Mouse (Mus musculus) lung, postnatal 4 days (tissue): ENCODE measurements around the gene Fam107a.

Experiments used
- DNase-seq, 2 experiments: peaks; one replicate each; pipeline ENCODE4 v3.0.0; 2021

Gene Fam107a

DNA sequence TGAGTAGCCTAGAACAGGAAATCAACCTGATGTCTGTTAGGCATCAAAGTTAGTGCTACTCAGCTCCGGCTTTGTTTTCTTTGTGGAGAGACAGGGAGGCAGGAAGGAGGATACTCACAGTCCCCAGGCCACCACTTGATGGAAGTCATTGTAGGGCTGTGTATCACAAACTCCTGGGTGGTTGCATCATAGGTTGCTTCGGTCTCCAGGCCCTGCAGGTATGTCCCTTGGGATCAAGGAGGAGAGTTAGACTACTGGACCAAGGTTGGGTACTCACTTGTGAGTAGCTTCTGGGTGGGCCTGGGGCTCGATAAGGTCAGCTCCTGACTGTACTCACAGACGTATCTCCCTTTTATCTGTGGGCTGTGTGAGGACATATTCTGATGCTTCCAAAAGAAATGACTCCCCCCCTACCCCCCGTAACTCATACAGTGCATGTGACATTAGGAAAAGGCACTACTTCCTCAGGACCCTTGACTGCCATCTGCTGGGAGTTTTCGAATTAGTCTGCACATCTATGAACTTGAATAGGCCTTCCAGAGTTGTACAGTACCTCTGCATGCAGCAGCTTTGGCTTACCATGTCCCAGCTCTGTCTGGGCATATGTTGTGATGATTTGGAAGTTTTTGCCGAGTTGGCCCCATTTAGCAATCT lies 62.6 kb downstream of the Fam107a start:
- DNase-seq, result peak in 1 of 2 experiments; percentile 74

DNA sequence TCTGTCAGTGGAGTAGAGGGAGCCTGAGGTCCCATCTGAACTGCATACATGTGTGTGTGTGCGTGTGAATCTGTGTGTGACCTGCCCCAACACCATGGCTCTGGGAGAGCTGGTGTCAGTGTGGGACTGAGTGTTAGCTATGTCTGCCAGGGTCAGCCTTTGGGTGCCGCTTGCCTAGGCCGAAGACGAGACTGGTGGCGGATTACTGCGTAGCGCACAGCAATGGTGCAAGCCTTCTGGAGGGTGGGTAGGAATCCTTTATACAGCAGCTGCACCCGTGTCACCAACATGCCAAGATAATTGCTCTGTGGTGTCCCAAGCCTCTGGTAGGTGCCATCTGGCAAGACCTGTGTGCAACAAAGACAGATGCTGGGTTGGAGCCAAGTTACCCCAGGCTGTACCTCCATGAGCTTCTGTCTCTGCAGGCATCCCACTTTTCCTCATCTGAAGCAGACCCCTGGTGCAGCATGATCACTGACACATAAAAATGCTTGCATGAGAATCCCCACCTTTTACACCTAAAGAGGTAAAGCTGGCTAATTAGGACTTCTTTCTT lies 66.4 kb downstream of the Fam107a start:
- DNase-seq, result no peak

DNA sequence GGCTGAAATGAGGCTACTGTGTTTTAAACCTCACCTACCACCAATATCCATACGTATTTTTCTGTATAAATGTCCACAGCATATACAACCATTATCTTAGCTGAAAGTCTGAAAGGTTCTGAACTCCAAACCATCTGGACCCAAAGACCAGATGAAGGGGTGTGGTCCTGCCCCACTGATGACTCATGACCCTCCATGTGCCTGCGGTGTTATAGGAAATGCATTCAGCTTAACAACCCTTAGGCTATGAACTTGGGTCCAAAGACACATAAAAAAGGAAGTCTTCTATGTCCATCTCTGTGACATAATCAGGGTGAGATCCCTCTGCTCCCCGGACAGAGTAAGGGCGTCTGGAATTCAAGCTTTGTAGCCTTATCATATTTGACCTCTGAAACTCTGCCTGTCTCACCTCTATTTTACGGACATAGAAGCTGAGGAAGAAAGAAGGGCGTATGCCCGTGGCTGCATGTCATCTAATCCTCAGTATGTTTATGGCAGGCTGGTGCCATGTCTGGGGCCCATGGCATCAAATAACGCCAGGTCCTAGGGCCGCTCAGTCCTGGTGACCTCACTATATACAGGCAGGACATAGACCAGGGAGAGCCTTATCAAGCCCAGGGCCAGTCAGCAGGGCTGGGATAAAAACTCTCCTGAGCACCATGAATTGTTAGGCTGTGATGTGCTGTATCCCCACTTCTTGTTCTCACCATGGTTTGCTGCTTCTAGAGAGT lies 67.5 kb downstream of the Fam107a start:
- DNase-seq, result no peak

DNA sequence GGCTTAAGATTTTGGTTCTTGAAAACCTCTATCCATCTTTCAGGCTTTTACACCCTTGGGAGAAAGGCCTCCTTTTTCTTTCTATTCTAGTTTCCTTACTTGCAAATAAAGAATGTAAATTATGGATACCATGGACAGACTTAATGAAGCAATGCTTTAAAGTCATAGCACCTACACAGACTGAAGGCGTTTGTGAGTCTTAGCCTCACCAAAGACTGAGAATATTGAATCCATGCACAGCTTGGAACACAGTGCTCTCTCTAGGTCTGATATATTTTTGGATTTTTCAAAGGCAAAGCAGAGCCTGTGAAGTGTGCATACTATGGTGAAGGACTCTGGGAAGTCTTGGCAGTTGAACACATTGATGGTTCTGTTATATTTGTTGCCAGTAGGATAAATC lies 68.6 kb downstream of the Fam107a start:
- DNase-seq, result no peak

DNA sequence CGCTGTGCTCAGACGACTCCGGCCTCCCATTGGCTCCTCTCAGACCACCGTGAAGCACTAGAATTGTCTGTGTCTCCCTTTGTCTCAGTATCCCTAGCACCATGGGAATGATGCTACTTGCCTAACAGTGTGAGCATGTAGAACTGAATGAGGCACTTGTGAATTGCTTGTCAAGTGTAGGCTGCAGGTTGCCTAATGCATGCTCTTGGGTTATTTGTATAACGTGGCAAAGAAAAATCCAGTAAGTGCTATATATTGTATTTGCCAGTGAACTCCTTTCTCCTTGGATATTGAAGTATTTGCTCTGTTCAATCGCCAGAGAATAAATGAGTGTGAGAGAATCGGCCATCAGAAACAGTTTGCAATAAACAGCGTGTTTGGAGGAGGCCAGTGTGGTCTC lies 70.9 kb downstream of the Fam107a start:
- DNase-seq, result no peak
